Mouse (Mus musculus) midbrain, embryonic 12.5 days (tissue): Measurements from ENCODE around the gene Ugt1a6a. TPM values are rescaled to one million over a fixed set of nuclear protein-coding genes. Genes with fewer than 3 reads are reported as not detected.
A peak's percentile ranks its signal among the peaks of the same experiment; 100 is the strongest.
"Not testable (repeated sequence)": the region's sequence is repeated elsewhere in the genome, so short reads cannot be mapped to it uniquely, and the experiment has no call there.

Experiments used
- ATAC-seq: fragments of 200-750 bp; cut with Nextera tagmentation; 2 replicates; pipeline ENCODE4 v1.8.0; 2017; ENCODE audit warnings: low read depth, moderate TSS enrichment, moderate library complexity; ENCODE audit not compliant: low FRiP score
- H3K27ac ChIP-seq: fragments of 300-500 bp; sonication (generic); replicated peaks from 2 replicates; pipeline ENCODE4 v1.5.1; 2016; ENCODE audit warnings: mild to moderate bottlenecking
- H3K27me3 ChIP-seq: fragments of 300-500 bp; sonication (generic); 2 replicates; pipeline ENCODE4 v1.6.1; 2016; ENCODE audit warnings: mild to moderate bottlenecking
- H3K36me3 ChIP-seq: fragments of 300-500 bp; sonication (generic); 2 replicates; pipeline ENCODE4 v1.6.1; 2016
- H3K4me1 ChIP-seq: fragments of 300-500 bp; sonication (generic); 2 replicates; pipeline ENCODE4 v1.6.1; 2016
- H3K4me2 ChIP-seq: fragments of 300-500 bp; sonication (generic); replicated peaks from 2 replicates; pipeline ENCODE4 v1.6.1; 2016; ENCODE audit warnings: mild to moderate bottlenecking, moderate library complexity
- H3K4me3 ChIP-seq: fragments of 300-500 bp; sonication (generic); 2 replicates; pipeline ENCODE4 v1.5.1; 2016; ENCODE audit warnings: mild to moderate bottlenecking
- H3K9ac ChIP-seq: fragments of 300-500 bp; sonication (generic); replicated peaks from 2 replicates; pipeline ENCODE4 v1.6.1; 2016; ENCODE audit warnings: mild to moderate bottlenecking, moderate library complexity
- H3K9me3 ChIP-seq: fragments of 300-500 bp; sonication (generic); 2 replicates; pipeline ENCODE4 v1.6.1; 2016; ENCODE audit warnings: mild to moderate bottlenecking
- WGBS: fragments of 180-500 bp; shearing (Covaris S2); methylation state at CpG from one replicate; pipeline ENCODE4 v1.1.7; 2016; 5-methylcytosine and 5-hydroxymethylcytosine counted together
- polyA plus RNA-seq: library from polyadenylated mRNA; unstranded; fragments of >200 nt; fragmentation: Nextera tagmentation; extraction: Ambion mirVana; gene quantifications from 2 replicates; pipeline ENCODE4 v1.2.1, GENCODE M21; 2016

The Ugt1a6a gene
- 0.58 and 0.61 TPM in 2 replicates for polyA plus RNA-seq

- not testable (repeated sequence) for H3K9ac ChIP-seq, H3K4me1 ChIP-seq, ATAC-seq, H3K4me3 ChIP-seq, H3K4me2 ChIP-seq, H3K9me3 ChIP-seq, H3K36me3 ChIP-seq, H3K27me3 ChIP-seq
- 48% methylated on average over 5 of the region's 5 CpGs for WGBS
- H3K27ac ChIP-seq, result 0 out of 2 replicates have a peak within 1 kb of the TSS, but pooled peaks have one; percentile 3
Measured at GRCm38 (mm10) chr1:88134457-88135011, at the start of gene Ugt1a6a. Gene Ugt1a6a (plus strand): TSS chr1:88134809.

DNA sequence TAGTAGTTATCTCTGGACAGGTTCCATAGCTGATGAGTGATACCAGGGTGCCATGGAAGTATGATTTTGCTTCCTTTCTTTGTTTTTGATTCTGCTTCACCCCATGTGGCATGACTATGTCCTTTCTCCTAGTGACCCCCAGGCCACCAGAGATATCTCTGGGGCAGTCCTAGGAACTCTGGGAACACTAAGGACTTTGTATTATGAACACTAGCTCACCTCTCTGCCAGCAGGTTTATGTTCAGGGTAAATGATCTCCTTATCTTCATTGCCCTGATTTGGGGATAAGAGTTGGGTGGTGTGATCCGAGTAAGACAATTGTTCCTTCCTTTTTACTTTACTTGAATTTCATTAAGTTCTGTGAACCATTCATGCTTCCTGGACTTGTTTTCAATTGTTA, 48.5 kb upstream of the Ugt1a6a start:
- H3K9ac ChIP-seq, result no peak overlapping the region
- no peaks in the 10 kb centered on the region for H3K4me1 ChIP-seq
- WGBS, result 71% methylated on average over 1 of the region's 1 CpGs
- H3K36me3 ChIP-seq, result no peaks in the 10 kb centered on the region
- H3K9me3 ChIP-seq, result no peaks in the 10 kb centered on the region
- no peak overlapping the region for H3K27ac ChIP-seq
- no peak overlapping the region for H3K4me2 ChIP-seq
- H3K4me3 ChIP-seq, result no peak overlapping the region
- no peak for ATAC-seq
- H3K27me3 ChIP-seq, result no peaks in the 10 kb centered on the region

DNA sequence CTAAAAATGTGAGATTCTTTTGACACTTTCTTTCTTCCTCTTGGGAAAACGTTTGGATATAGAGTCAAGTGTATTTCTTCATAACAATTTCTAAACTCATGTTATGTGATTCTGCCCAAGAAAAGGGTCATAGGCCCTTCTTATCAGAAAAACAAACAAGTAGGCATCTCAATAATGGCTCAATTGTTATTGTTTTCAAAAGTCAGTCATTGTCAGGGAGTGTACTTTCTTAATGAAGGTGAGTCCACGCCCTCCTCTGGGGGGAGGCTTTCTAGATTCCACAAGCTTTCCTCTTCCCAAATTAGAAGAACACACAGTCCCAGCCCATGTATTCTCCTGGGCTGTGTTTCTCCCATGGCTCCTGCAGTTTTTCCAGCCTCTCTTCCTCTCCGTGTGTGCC, 47.1 kb upstream of the Ugt1a6a start, which contains the start of gene Ugt1a8:
Ugt1a8 (plus strand) TSS at position 301 of the 400 bp plus-strand sequence.
- H3K27me3 ChIP-seq, result no peaks in the 10 kb centered on the region
- H3K4me2 ChIP-seq, result no peak within 1 kb of the TSS
- no peak within 1 kb of the TSS for H3K9ac ChIP-seq
- H3K9me3 ChIP-seq, result no peaks in the 10 kb centered on the region
- H3K4me1 ChIP-seq, result no peaks in the 10 kb centered on the region
- ATAC-seq, result no peak
- H3K4me3 ChIP-seq, result no peak within 1 kb of the TSS
- WGBS, result 86% methylated on average over 3 of the region's 3 CpGs
- no peaks in the 10 kb centered on the region for H3K36me3 ChIP-seq
- no peak within 1 kb of the TSS for H3K27ac ChIP-seq

DNA sequence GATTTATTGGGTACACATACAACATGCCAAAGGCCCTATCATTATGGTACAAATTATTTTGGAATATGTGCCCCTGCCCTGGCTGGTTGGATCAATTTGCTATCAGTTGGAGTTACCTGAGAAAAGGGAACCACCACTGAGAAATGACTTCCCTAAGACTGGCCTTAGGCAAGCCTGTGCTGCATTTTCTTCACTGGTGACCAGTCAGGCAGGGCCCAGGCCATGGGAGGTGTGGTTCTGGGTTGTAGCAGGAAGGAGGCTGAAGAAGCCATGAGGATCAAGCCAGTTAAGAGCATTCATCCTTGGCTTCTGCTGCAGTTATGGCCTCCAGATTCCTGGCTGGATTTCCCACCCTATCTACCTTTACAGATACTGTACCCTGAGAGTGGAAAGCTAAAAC, 42.3 kb upstream of the Ugt1a6a start:
- Histone ChIP-seq H3K9me3 (no peaks in the 10 kb centered on the region), H3K4me1 (no peaks in the 10 kb centered on the region), H3K9ac (no peak overlapping the region), H3K4me2 (no peak overlapping the region), H3K27me3 (no peaks in the 10 kb centered on the region), H3K36me3 (no peaks in the 10 kb centered on the region), H3K4me3 (no peak overlapping the region), H3K27ac (no peak overlapping the region)
- ATAC-seq, result no peak

GRCm38 (mm10) chr1:88094270-88094676, 40.3 kb upstream of the Ugt1a6a start:
- H3K27ac ChIP-seq, ATAC-seq, H3K4me1 ChIP-seq, H3K4me2 ChIP-seq, H3K4me3 ChIP-seq, H3K36me3 ChIP-seq, H3K9ac ChIP-seq, H3K9me3 ChIP-seq, H3K27me3 ChIP-seq: not testable (repeated sequence)
- 82% methylated on average over 3 of the region's 3 CpGs for WGBS

DNA sequence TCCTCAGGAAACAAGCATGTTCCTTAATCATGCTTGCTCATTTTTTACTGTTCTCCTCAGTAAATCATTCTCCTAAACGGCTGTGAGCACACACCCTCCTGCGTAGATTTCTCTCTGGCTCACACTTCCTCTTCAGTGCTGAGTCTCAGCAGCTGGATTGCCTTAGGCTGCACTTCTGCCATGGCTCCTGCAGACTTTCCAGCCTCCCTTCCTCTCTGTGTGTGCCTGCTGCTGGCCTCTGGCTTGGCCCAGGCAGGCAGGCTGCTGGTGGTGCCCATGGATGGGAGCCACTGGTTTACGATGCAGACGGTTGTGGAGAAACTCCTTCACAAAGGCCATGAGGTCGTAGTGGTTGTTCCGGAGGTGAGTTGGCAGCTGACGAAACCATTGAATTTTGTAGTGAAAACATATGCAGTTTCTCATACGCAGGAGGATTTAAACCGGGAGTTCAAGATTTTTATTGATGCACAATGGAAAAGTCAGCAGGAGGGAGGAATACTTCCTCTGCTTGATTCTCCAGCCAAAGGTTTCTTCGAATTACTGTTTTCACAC, 39.6 kb upstream of the Ugt1a6a start, which contains the start of gene Ugt1a7c:
Ugt1a7c (plus strand) TSS at position 122 of the 552 bp plus-strand sequence.
- WGBS, result 73% methylated on average over 10 of the region's 10 CpGs
- H3K9me3 ChIP-seq, result no peaks in the 10 kb centered on the region
- no peaks in the 10 kb centered on the region for H3K27me3 ChIP-seq
- no peak within 1 kb of the TSS for H3K27ac ChIP-seq
- no peak within 1 kb of the TSS for H3K4me3 ChIP-seq
- no peaks in the 10 kb centered on the region for H3K4me1 ChIP-seq
- H3K36me3 ChIP-seq, result no peaks in the 10 kb centered on the region
- no peak within 1 kb of the TSS for H3K4me2 ChIP-seq
- ATAC-seq, result no peak
- H3K9ac ChIP-seq, result no peak within 1 kb of the TSS; the same call in 1 of the 2 replicates

DNA sequence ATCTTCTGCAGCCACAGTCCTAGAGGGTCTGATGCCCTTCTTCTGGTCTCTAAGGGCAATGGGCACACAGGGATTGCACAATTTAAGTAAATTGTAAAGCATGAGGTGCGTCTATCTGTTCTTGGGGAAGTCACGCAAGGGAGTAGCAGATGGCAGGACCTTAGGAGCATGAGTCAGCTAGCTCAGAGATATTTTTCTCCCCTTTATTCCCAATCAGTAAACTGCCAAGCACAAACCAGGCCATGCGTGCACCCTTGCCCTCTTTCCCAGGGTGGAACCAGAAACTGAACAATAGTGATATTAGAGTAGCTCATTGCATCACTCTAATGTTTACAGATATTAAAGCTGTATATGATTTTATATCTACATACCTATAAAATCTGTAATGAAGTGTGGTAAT, 36.1 kb upstream of the Ugt1a6a start:
- H3K4me2 ChIP-seq, H3K36me3 ChIP-seq, H3K27me3 ChIP-seq, H3K9ac ChIP-seq, ATAC-seq, H3K9me3 ChIP-seq, H3K27ac ChIP-seq, H3K4me3 ChIP-seq, H3K4me1 ChIP-seq: not testable (repeated sequence)
- 87% methylated on average over 3 of the region's 3 CpGs for WGBS

DNA sequence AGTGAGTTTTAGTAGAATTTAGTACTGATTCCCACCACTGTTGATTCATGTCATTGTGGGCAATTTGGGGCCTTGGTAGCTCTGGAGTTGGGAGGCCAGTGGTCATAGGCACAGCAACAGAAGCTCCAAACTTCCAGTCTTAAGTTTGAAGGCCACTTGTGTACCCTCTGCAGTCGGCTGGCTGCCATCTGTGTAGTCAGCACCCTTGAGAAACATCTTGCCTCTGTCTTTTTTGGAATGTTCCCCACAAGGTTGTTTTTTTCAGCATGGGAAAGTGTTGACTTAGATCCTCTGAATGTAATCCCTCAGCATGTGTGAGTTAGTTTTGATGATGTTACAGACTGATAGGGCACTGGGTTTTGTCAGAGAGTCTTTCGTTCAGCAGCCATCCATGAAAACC, 34.9 kb upstream of the Ugt1a6a start:
- H3K27me3 ChIP-seq, H3K4me2 ChIP-seq, H3K27ac ChIP-seq, H3K9ac ChIP-seq, H3K36me3 ChIP-seq, H3K4me3 ChIP-seq, H3K9me3 ChIP-seq, H3K4me1 ChIP-seq, ATAC-seq: not testable (repeated sequence)
- WGBS, result 84% methylated on average over 2 of the region's 2 CpGs

- H3K9me3 ChIP-seq, H3K4me3 ChIP-seq, ATAC-seq, H3K4me1 ChIP-seq, H3K4me2 ChIP-seq, H3K27me3 ChIP-seq, H3K9ac ChIP-seq, H3K36me3 ChIP-seq, H3K27ac ChIP-seq: not testable (repeated sequence)
- WGBS, result 73% methylated on average over 3 of the region's 3 CpGs
Measured at GRCm38 (mm10) chr1:88103019-88103418, 31.6 kb upstream of the Ugt1a6a start, which contains the start of gene Ugt1a6b. Gene Ugt1a6b (plus strand): TSS chr1:88103252.

DNA sequence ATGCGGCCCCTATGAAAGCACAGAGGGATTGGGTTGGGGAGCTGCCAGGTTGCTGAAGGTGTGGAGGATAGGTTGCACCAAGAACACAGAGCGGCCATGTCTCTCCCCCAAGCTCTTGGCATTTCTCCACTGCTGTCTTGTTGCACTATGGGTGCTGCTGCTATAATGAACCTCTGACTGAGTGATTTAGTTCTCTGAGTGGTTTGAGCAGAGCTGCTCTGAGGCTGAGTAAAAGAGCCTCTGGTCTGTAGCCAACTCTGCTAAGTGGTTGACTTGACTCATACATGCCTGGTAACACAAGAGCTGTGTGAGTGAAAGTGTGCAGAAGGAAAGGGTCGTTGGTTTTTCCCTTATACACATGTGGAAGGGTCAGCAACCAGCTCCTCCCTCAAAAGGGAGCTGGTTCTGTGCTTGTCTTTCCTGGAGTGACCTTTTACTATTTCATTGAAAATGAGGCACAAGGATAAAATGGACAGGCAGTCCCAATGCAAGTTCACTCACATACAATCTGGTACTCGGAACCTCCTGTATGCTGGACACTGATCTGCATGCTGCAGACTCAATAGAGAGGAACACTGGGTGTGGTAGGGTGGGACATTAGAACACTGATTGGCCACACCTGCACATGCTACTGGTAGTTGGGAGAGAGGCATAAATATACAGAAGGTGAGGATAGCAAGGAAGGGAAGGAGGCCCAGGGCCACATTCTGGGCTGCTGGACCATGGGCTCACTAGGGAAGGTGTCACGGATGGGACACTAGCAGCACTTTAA, 30.7 kb upstream of the Ugt1a6a start:
- not testable (repeated sequence) for H3K27ac ChIP-seq, H3K36me3 ChIP-seq, H3K9me3 ChIP-seq, ATAC-seq, H3K9ac ChIP-seq, H3K4me3 ChIP-seq, H3K27me3 ChIP-seq, H3K4me2 ChIP-seq, H3K4me1 ChIP-seq
- 89% methylated on average over 5 of the region's 5 CpGs for WGBS

GRCm38 (mm10) chr1:88104667-88105430, 29.8 kb upstream of the Ugt1a6a start:
- ATAC-seq, result no peak
- no peak overlapping the region for H3K27ac ChIP-seq
- no peaks in the 10 kb centered on the region for H3K4me1 ChIP-seq
- WGBS, result 96% methylated on average over 1 of the region's 1 CpGs
- H3K4me3 ChIP-seq, result no peak overlapping the region
- no peak overlapping the region for H3K4me2 ChIP-seq
- H3K36me3 ChIP-seq, result no peaks in the 10 kb centered on the region
- H3K9ac ChIP-seq, result no peak overlapping the region
- H3K27me3 ChIP-seq, result no peaks in the 10 kb centered on the region
- H3K9me3 ChIP-seq, result no peaks in the 10 kb centered on the region

DNA sequence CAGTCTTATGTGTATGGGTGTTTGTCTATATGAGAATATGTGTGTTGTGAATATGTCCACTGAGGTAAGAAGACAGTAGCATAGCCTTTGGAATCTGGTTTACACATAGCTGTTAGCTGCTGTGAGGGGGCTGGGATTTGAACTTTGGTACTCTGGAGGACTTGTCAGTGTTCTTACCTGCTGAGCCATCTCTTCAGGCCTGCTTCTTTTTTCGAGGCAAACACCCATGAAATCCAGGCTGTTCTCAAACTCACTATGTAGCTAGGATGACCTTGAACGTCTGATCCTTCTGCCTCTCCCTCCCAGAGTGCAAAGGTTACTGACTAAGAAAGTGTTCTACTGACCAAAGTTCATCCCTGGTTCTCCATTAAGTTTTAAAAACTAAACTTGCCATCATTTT, 29.0 kb upstream of the Ugt1a6a start:
- 67% methylated on average over 2 of the region's 2 CpGs for WGBS
- ATAC-seq, result no peak
- H3K36me3 ChIP-seq, result no peaks in the 10 kb centered on the region
- no peaks in the 10 kb centered on the region for H3K27me3 ChIP-seq
- H3K9ac ChIP-seq, result no peak overlapping the region
- no peak overlapping the region for H3K27ac ChIP-seq
- H3K4me1 ChIP-seq, result no peaks in the 10 kb centered on the region
- no peak overlapping the region for H3K4me3 ChIP-seq
- H3K4me2 ChIP-seq, result no peak overlapping the region
- no peaks in the 10 kb centered on the region for H3K9me3 ChIP-seq
